Mouse (Mus musculus): ENCODE results near the gene Capzb.

DNA sequence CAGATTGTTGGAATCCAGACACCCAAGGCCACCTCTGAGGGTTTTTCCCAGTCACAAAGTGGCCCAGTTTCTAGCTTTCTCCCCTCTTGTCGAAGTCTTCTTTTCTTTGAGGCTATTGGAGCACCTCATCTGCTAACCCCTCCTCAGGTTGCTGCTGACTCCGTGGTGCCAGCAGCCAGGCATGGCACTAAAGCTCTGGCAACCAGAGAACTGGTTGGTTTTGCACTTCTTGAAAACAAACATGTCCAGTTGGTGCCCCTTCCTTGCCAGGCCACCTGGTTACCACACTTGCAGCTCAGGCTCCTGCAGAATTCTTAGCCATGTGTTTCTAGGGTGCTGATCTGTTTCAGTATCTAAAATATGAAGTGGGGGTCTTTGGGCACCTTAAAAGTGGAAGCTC, 52.8 kb downstream of the Capzb start:
- no peak for TF ChIP-seq GATA1 (IDR thresholded peaks at IDR 0.05; ENCODE audit: borderline replicate concordance, low read length)
- no peak for TF ChIP-seq FLI1 (IDR thresholded peaks at IDR 0.05; ENCODE audit: low read length)
